Mouse (Mus musculus) embryonic facial prominence, embryonic 10.5 days (tissue): Measurements from ENCODE around the gene Fam161a. TPM values are rescaled to one million over a fixed set of nuclear protein-coding genes. Genes with fewer than 3 reads are reported as not detected.

Source experiments
- DNase-seq: peaks from one replicate; pipeline ENCODE4 v3.0.0-alpha.2; 2017; ENCODE audit warnings: low spot score
- H3K27ac ChIP-seq: fragments of 300-500 bp; sonication (generic); replicated peaks from 2 replicates; pipeline ENCODE4 v1.5.1; 2016; ENCODE audit warnings: mild to moderate bottlenecking
- H3K27me3 ChIP-seq: fragments of 300-500 bp; sonication (generic); replicated peaks from 2 replicates; pipeline ENCODE4 v1.6.1; 2016; ENCODE audit warnings: low read depth, mild to moderate bottlenecking; ENCODE audit not compliant: poor library complexity, severe bottlenecking
- H3K36me3 ChIP-seq: fragments of 300-500 bp; sonication (generic); replicated peaks from 2 replicates; pipeline ENCODE4 v1.6.1; 2016; ENCODE audit warnings: mild to moderate bottlenecking, moderate library complexity
- H3K4me1 ChIP-seq: fragments of 300-500 bp; sonication (generic); 2 replicates; pipeline ENCODE4 v1.6.1; 2016
- H3K4me3 ChIP-seq: fragments of 300-500 bp; sonication (generic); 2 replicates; pipeline ENCODE4 v1.5.1; 2016; ENCODE audit warnings: mild to moderate bottlenecking, moderate library complexity
- H3K9me3 ChIP-seq: fragments of 300-500 bp; sonication (generic); 2 replicates; pipeline ENCODE4 v1.6.1; 2016; ENCODE audit warnings: mild to moderate bottlenecking
- whole genome bisulfite sequencing: fragments of 180-500 bp; shearing (Covaris S2); methylation state at CpG from one replicate; pipeline ENCODE4 v1.1.7; 2016; 5-methylcytosine and 5-hydroxymethylcytosine counted together
- polyA plus RNA-seq: library from polyadenylated mRNA; unstranded; fragments of >200 nt; fragmentation: Nextera tagmentation; extraction: Ambion mirVana; gene quantifications from 2 replicates; pipeline ENCODE4 v1.2.1, GENCODE M21; 2016

The Fam161a gene
- polyA plus RNA-seq, 1 experiment from 2014 or later: 2.8 TPM

GRCm38 (mm10) chr11:22995461-22995860 is 11.9 kb upstream of the Fam161a start:
- H3K27me3 ChIP-seq: no peaks in the 10 kb centered on the region
- 92% methylated on average over 4 of the region's 4 CpGs for WGBS
- H3K9me3 ChIP-seq: no peaks in the 10 kb centered on the region
- peaks cover 12% of the 10 kb centered on the region for H3K4me1 ChIP-seq
- H3K4me3 ChIP-seq: no peak overlapping the region
- H3K27ac ChIP-seq: no peak overlapping the region
- peaks cover 80% of the 10 kb centered on the region for H3K36me3 ChIP-seq
- DNase-seq: no peak

GRCm38 (mm10) chr11:22998308-22998707 is 9.0 kb upstream of the Fam161a start:
- Histone ChIP-seq H3K27me3 (no peaks in the 10 kb centered on the region), H3K4me3 (no peak overlapping the region), H3K27ac (no peak overlapping the region), H3K9me3 (no peaks in the 10 kb centered on the region), H3K4me1 (no peaks in the 10 kb centered on the region), H3K36me3 (peaks cover 100% of the 10 kb centered on the region)
- 85% methylated on average over 1 of the region's 1 CpGs for WGBS
- DNase-seq: no peak

GRCm38 (mm10) chr11:23005276-23005675 is 2.1 kb upstream of the Fam161a start:
- Histone ChIP-seq H3K4me3 (no peak overlapping the region), H3K27ac (no peak overlapping the region), H3K36me3 (peaks cover 59% of the 10 kb centered on the region), H3K27me3 (no peaks in the 10 kb centered on the region), H3K4me1 (peaks cover 6% of the 10 kb centered on the region), H3K9me3 (no peaks in the 10 kb centered on the region)
- WGBS: 88% methylated on average over 1 of the region's 1 CpGs
- no peak for DNase-seq

GRCm38 (mm10) chr11:23007166-23007480 is 208 bp upstream of the Fam161a start:
- H3K27me3 ChIP-seq: no peaks in the 10 kb centered on the region
- H3K36me3 ChIP-seq: peaks cover 41% of the 10 kb centered on the region
- H3K9me3 ChIP-seq: no peaks in the 10 kb centered on the region
- H3K4me1 ChIP-seq: peaks cover 6% of the 10 kb centered on the region
- H3K27ac ChIP-seq: peak overlapping the region; percentile 88; the same call in 1 of the 2 replicates
- 8% methylated on average over 6 of the region's 6 CpGs for WGBS
- DNase-seq: no peak
- peak overlapping the region; percentile 73 for H3K4me3 ChIP-seq

GRCm38 (mm10) chr11:23008181-23008823 is 971 bp downstream of the Fam161a start:
- DNase-seq: peak; percentile 92
- Histone ChIP-seq H3K36me3 (peaks cover 29% of the 10 kb centered on the region), H3K27ac (peak overlapping the region; percentile 88), H3K9me3 (no peaks in the 10 kb centered on the region), H3K4me3 (peak overlapping the region; percentile 73), H3K4me1 (peaks cover 6% of the 10 kb centered on the region), H3K27me3 (no peaks in the 10 kb centered on the region)
- under 1% methylated on average over 40 of the region's 40 CpGs for WGBS

- Histone ChIP-seq H3K27ac (peak overlapping the region; percentile 88; the same call in 1 of the 2 replicates), H3K27me3 (no peaks in the 10 kb centered on the region), H3K4me1 (peaks cover 6% of the 10 kb centered on the region), H3K36me3 (peaks cover 24% of the 10 kb centered on the region), H3K4me3 (peak overlapping the region; percentile 73), H3K9me3 (no peaks in the 10 kb centered on the region)
- 47% methylated on average over 4 of the region's 4 CpGs for WGBS
- no peak for DNase-seq
These were observed 1.5 kb downstream of the Fam161a start for GRCm38 (mm10) chr11:23008824-23009200.

- Histone ChIP-seq H3K4me3 (no peak overlapping the region), H3K27me3 (no peaks in the 10 kb centered on the region), H3K4me1 (no peaks in the 10 kb centered on the region; the same call in 1 of the 2 replicates), H3K36me3 (no peaks in the 10 kb centered on the region), H3K27ac (no peak overlapping the region), H3K9me3 (no peaks in the 10 kb centered on the region)
- no peak for DNase-seq
- WGBS: 72% methylated on average over 1 of the region's 1 CpGs
These were observed 5.8 kb downstream of the Fam161a start for GRCm38 (mm10) chr11:23013096-23013495.

- Histone ChIP-seq H3K36me3 (no peaks in the 10 kb centered on the region), H3K27me3 (no peaks in the 10 kb centered on the region), H3K9me3 (no peaks in the 10 kb centered on the region), H3K27ac (no peak overlapping the region), H3K4me1 (no peaks in the 10 kb centered on the region; the same call in 1 of the 2 replicates), H3K4me3 (no peak overlapping the region)
- 89% methylated on average over 4 of the region's 4 CpGs for WGBS
- peak; percentile 27 for DNase-seq
These were observed 6.4 kb downstream of the Fam161a start for GRCm38 (mm10) chr11:23013580-23014294.

GRCm38 (mm10) chr11:23014996-23015395 is 7.7 kb downstream of the Fam161a start:
- H3K36me3 ChIP-seq: no peaks in the 10 kb centered on the region
- 69% methylated on average over 6 of the region's 6 CpGs for WGBS
- no peaks in the 10 kb centered on the region for H3K27me3 ChIP-seq
- no peak overlapping the region for H3K27ac ChIP-seq
- no peaks in the 10 kb centered on the region for H3K9me3 ChIP-seq
- H3K4me3 ChIP-seq: no peak overlapping the region
- peaks cover 2% of the 10 kb centered on the region for H3K4me1 ChIP-seq
- DNase-seq: no peak

GRCm38 (mm10) chr11:23017943-23018342 is 10.6 kb downstream of the Fam161a start:
- DNase-seq: no peak
- 93% methylated on average over 4 of the region's 4 CpGs for WGBS

GRCm38 (mm10) chr11:23020116-23020770 is 12.9 kb downstream of the Fam161a start:
- 63% methylated on average over 24 of the region's 24 CpGs for WGBS

More at GRCm38 (mm10) chr11:23017943-23018342, 10.6 kb downstream of the Fam161a start:
- Histone ChIP-seq H3K27ac (no peak overlapping the region), H3K9me3 (no peaks in the 10 kb centered on the region), H3K27me3 (no peaks in the 10 kb centered on the region), H3K36me3 (no peaks in the 10 kb centered on the region), H3K4me3 (no peak overlapping the region), H3K4me1 (peaks cover 13% of the 10 kb centered on the region)

GRCm38 (mm10) chr11:23020841-23021240 is 13.5 kb downstream of the Fam161a start:
- no peak for DNase-seq
- 87% methylated on average over 14 of the region's 14 CpGs for WGBS
- Histone ChIP-seq H3K9me3 (no peaks in the 10 kb centered on the region), H3K36me3 (no peaks in the 10 kb centered on the region), H3K4me3 (no peak overlapping the region), H3K4me1 (peaks cover 13% of the 10 kb centered on the region), H3K27me3 (no peaks in the 10 kb centered on the region), H3K27ac (no peak overlapping the region)

More at GRCm38 (mm10) chr11:23020116-23020770, 12.9 kb downstream of the Fam161a start:
- H3K4me3 ChIP-seq: no peak overlapping the region
- no peak for DNase-seq
- H3K36me3 ChIP-seq: no peaks in the 10 kb centered on the region
- H3K27me3 ChIP-seq: no peaks in the 10 kb centered on the region
- H3K9me3 ChIP-seq: no peaks in the 10 kb centered on the region
- H3K27ac ChIP-seq: no peak overlapping the region; the same call in 1 of the 2 replicates
- H3K4me1 ChIP-seq: peaks cover 13% of the 10 kb centered on the region
